Mouse (Mus musculus) G1E (cell line): ENCODE results near the gene Nanos3. TPM values are rescaled to one million over a fixed set of nuclear protein-coding genes. Genes with fewer than 3 reads are reported as not detected.

Experiments
- ATAC-seq: 2 replicates; pipeline ENCODE4 v1.8.0; 2016; ENCODE audit warnings: mild to moderate bottlenecking; ENCODE audit not compliant: insufficient number of reproducible peaks, poor library complexity, low FRiP score, severe bottlenecking; ENCODE audit errors: extremely low read depth
- DNase-seq: peaks from one replicate; pipeline ENCODE4 v3.0.0; 2012; ENCODE audit warnings: low spot score
- H3K27me3 ChIP-seq: 2 replicates; pipeline ENCODE4 v1.6.1; 2012; ENCODE audit warnings: mild to moderate bottlenecking, low read length, inconsistent platforms; ENCODE audit not compliant: insufficient read depth
- H3K36me3 ChIP-seq: replicated peaks from 2 replicates; pipeline ENCODE3; 2012; ENCODE audit warnings: mild to moderate bottlenecking, inconsistent platforms
- H3K4me1 ChIP-seq: 2 replicates; pipeline ENCODE4 v1.6.1; 2012; ENCODE audit warnings: low read depth, low read length, inconsistent platforms, mixed read lengths; ENCODE audit not compliant: insufficient read depth
- H3K4me3 ChIP-seq: 2 replicates; pipeline ENCODE4 v1.5.1; 2012; ENCODE audit warnings: low read depth, mild to moderate bottlenecking, inconsistent platforms, low read length, moderate library complexity, mixed read lengths
- H3K9me3 ChIP-seq: replicated peaks from 2 replicates; pipeline ENCODE4 v1.6.1; 2012; ENCODE audit warnings: inconsistent platforms
- CTCF ChIP-seq: IDR thresholded peaks from 2 replicates; pipeline ENCODE4 v1.5.1; 2012; ENCODE audit warnings: low read depth, low read length, inconsistent platforms, mixed read lengths
- GATA1 ChIP-seq: IDR thresholded peaks from 2 replicates; pipeline ENCODE4 v1.6.1; 2012; ENCODE audit warnings: borderline replicate concordance, low read length, inconsistent platforms, mixed read lengths
- GATA2 ChIP-seq: IDR thresholded peaks from 2 replicates; pipeline ENCODE4 v1.6.1; 2012; ENCODE audit warnings: low read depth, low read length, inconsistent platforms, borderline replicate concordance
- POLR2AphosphoS5 ChIP-seq: IDR thresholded peaks from 2 replicates; pipeline ENCODE4 v1.6.1; 2012; ENCODE audit warnings: low read depth, low read length, inconsistent platforms; ENCODE audit not compliant: insufficient replicate concordance
- TAL1 ChIP-seq: conservative IDR thresholded peaks from 2 replicates; pipeline ENCODE4 v1.6.1; 2012; ENCODE audit warnings: low read depth, low read length, inconsistent platforms, mixed read lengths
- polyA plus RNA-seq: library from polyadenylated mRNA; stranded (reverse); fragments of >175 nt; gene quantifications from 2 replicates; pipeline ENCODE4 v1.2.3, GENCODE M21; 2012
- total RNA-seq, 2 experiments: library from RNA; stranded (forward) in 1 of 2; stranded (reverse) in 1 of 2; fragments of 200-1000 nt in 1 of 2; fragments of >200 nt in 1 of 2; fragmentation: Nextera tagmentation in 1 of 2; gene quantifications; 2 replicates each; pipeline ENCODE4 v1.2.3; 2014 to 2017

The Nanos3 gene
- total and polyA plus RNA-seq, 3 experiments = not detected

- Histone ChIP-seq H3K27me3 (peaks cover 10% of the 10 kb centered on the region), H3K9me3 (no peaks in the 10 kb centered on the region), H3K36me3 (peaks cover 26% of the 10 kb centered on the region), H3K4me1 (peaks cover 27% of the 10 kb centered on the region), H3K4me3 (no peak overlapping the region)
- ATAC-seq = no peak
- no peak for DNase-seq
- TF ChIP-seq POLR2AphosphoS5 (no peak), CTCF (no peak), GATA1 (no peak), TAL1 (no peak), GATA2 (no peak)
Measured at GRCm38 (mm10) chr8:84148531-84148850, 36.5 kb downstream of the Nanos3 start.

DNA sequence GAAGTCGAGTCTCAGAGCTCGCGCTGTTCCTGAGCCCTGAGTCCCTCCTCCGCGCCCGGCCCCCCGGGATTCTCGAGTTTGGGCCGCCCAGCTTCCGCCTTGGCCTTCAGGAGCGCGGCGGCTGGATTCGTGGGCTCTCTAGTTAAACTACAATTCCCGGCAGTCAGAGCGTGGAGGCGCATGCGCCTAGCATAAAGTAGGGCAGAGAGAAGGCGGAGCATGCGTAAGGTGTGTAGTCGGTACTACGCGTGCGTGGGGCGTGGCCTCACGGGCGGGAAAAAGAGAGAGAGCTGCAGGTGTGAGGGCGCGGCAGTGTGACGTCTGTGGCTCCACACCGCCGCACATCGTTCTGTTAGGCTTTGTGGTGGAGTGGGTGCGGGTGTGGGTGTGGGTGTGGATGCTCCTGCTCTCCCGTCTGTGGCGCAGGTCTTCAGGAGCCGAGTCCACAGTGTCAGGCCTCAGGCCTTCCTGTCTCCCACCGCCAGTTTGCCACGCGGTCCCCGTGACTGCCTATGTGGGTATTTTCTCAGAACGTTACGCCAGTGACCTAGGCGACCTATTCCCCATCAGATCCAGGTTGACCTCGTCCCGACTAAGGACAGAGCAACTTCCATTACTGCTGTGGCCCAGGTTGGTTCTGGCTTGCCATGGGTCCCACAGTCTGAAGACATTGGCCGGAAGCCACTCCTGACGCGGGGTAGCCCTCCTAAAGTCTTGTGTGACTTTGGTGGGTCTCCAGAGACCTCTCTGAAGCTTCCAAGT, 37.1 kb downstream of the Nanos3 start, which contains the start of the genes Cc2d1a and 4930432K21Rik:
Gene Cc2d1a (minus strand): TSS at position 168 of the 762 bp plus-strand sequence.
Gene 4930432K21Rik (plus strand): TSS at position 257 of the 762 bp plus-strand sequence.
- TF ChIP-seq CTCF = no peak
- no peak for TF ChIP-seq POLR2AphosphoS5
- no peak for TF ChIP-seq GATA1
- TF ChIP-seq GATA2 = no peak
- no peak for TF ChIP-seq TAL1
- Histone ChIP-seq H3K27me3 (peaks cover 10% of the 10 kb centered on the region), H3K4me3 (peak within 1 kb of the TSS; percentile 83), H3K4me1 (peaks cover 27% of the 10 kb centered on the region), H3K9me3 (no peaks in the 10 kb centered on the region), H3K36me3 (peaks cover 31% of the 10 kb centered on the region)
- peak; percentile 95 for DNase-seq
- peak; percentile 70 for ATAC-seq

DNA sequence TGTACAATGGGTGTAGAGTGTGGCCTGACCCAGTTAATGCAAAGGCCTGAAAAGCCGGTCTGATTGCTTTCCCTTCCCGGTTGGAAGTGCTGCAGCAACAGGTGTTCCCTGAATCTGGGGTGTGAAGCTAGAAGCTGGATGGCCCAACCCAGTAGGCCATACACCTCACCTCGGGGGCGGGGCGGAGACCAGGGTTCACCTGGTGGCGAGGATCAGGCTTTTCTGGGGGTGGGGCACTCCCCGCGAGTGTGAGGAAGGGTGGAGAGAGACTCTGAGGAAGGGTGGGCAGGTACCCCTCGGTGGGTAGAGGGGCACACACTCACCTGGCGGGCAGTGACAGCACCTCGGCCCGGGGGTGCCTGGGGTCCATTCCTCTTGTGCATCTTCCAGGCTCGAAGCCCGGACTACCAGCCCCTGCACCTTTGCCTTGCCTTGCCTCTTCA, 37.7 kb downstream of the Nanos3 start:
- Histone ChIP-seq H3K4me3 (peak overlapping the region; percentile 83), H3K27me3 (peaks cover 10% of the 10 kb centered on the region), H3K36me3 (peaks cover 37% of the 10 kb centered on the region), H3K4me1 (peaks cover 27% of the 10 kb centered on the region), H3K9me3 (no peaks in the 10 kb centered on the region)
- DNase-seq (no peak), ATAC-seq (no peak)
- TF ChIP-seq CTCF (no peak), TAL1 (no peak), GATA1 (no peak)

DNA sequence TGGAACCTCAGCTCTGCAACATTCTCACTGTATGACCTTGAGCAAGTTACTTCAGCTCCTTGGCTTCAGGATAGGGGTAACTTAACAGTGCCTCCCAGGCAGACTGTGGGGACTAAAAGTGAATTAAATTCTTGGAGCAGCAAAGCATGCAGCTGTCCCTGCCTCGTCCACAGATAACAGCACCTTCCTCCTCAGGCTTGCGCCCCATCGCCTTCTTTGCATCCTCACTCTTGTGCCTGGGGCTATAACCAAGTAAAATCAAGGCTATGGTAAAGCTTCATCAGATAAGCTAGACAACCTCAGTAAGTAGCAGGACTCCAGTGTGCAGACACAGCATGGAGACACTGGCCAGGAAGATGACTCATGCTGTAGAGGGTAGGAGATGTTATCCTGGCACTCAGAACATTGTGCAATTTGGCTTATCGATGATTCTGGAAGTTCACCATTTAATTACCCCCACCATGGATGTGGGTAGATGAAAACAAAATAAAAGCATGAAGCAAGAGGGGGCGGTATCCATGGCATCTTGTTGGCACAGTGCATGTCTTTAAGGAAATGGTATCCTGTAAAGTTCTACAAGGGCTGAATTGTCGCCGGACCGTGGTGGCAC, 40.3 kb downstream of the Nanos3 start:
- ATAC-seq = peak; percentile 37; the same call in 1 of the 2 replicates
- Histone ChIP-seq H3K36me3 (peaks cover 61% of the 10 kb centered on the region), H3K9me3 (no peaks in the 10 kb centered on the region), H3K4me1 (peaks cover 27% of the 10 kb centered on the region), H3K4me3 (no peak overlapping the region), H3K27me3 (peaks cover 7% of the 10 kb centered on the region; the same call in 1 of the 2 replicates)
- DNase-seq = no peak
- TF ChIP-seq GATA1 = no peak
- no peak for TF ChIP-seq CTCF

- Histone ChIP-seq H3K27me3 (no peaks in the 10 kb centered on the region), H3K4me3 (no peak overlapping the region), H3K4me1 (0 out of 2 replicates have a peak, but pooled peaks cover 5% of the 10 kb centered on the region), H3K9me3 (no peaks in the 10 kb centered on the region), H3K36me3 (peaks cover 95% of the 10 kb centered on the region)
- ATAC-seq = no peak
- TF ChIP-seq TAL1 = no peak
- no peak for TF ChIP-seq CTCF
- no peak for TF ChIP-seq GATA1
- no peak for TF ChIP-seq POLR2AphosphoS5
- no peak for TF ChIP-seq GATA2
- DNase-seq = no peak
Measured at GRCm38 (mm10) chr8:84140838-84141237, 44.2 kb downstream of the Nanos3 start.

DNA sequence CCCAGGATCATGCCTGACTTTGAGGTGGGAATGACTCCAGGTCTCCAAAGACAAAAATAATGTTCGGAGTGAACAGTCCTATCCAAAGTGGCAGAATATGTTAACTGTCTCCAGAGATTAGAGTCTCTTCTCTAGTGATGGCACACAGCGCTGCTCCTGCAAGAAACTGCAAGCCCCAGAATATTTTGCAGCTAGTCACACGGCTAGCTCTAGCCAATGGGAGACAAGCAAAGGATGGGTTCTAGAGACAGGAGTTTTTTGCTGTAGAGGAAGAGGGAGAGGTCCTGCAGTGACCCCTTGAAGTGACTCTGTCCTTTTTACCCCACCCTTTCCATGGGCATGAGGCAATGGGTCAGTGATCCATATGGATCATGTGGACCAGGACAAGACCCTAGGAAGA, 47.2 kb downstream of the Nanos3 start:
- Histone ChIP-seq H3K4me3 (no peak overlapping the region), H3K4me1 (no peaks in the 10 kb centered on the region; the same call in 1 of the 2 replicates), H3K27me3 (no peaks in the 10 kb centered on the region), H3K9me3 (no peaks in the 10 kb centered on the region), H3K36me3 (peaks cover 98% of the 10 kb centered on the region)
- TF ChIP-seq TAL1 = no peak
- no peak for TF ChIP-seq POLR2AphosphoS5
- DNase-seq = peak; percentile 56
- ATAC-seq = 0 out of 2 replicates have a peak, but pooled peaks have one; percentile 22

GRCm38 (mm10) chr8:84132225-84132624, 52.8 kb downstream of the Nanos3 start:
- no peaks in the 10 kb centered on the region for H3K9me3 ChIP-seq
- no peak for DNase-seq
- no peak for TF ChIP-seq POLR2AphosphoS5
- no peak for TF ChIP-seq TAL1
- no peak for TF ChIP-seq CTCF
- no peak for TF ChIP-seq GATA2
- no peak for TF ChIP-seq GATA1
- ATAC-seq = no peak
- H3K4me1 ChIP-seq = peaks cover 4% of the 10 kb centered on the region
- H3K27me3 ChIP-seq = peaks cover 16% of the 10 kb centered on the region; the same call in 1 of the 2 replicates
- peaks cover 60% of the 10 kb centered on the region for H3K36me3 ChIP-seq
- no peak overlapping the region for H3K4me3 ChIP-seq
